Mouse (Mus musculus) hindbrain, embryonic 14.5 days (tissue): ENCODE results near the gene Smurf2. TPM values are rescaled to one million over a fixed set of nuclear protein-coding genes. Genes with fewer than 3 reads are reported as not detected.
A peak's percentile ranks its signal among the peaks of the same experiment; 100 is the strongest.

Experiments
- ATAC-seq: fragments of 200-750 bp; cut with Nextera tagmentation; 2 replicates; pipeline ENCODE4 v1.8.0; 2017; ENCODE audit warnings: moderate number of reproducible peaks, mild to moderate bottlenecking, moderate TSS enrichment, moderate library complexity; ENCODE audit not compliant: low FRiP score
- DNase-seq: peaks from one replicate; pipeline ENCODE4 v3.0.0-alpha.2; 2015; ENCODE audit warnings: low spot score
- H3K27ac ChIP-seq: fragments of 300-500 bp; sonication (generic); 2 replicates; pipeline ENCODE4 v1.5.1; 2014; ENCODE audit warnings: mild to moderate bottlenecking, moderate library complexity
- H3K27me3 ChIP-seq: fragments of 300-500 bp; sonication (generic); 2 replicates; pipeline ENCODE4 v1.6.1; 2014; ENCODE audit warnings: mild to moderate bottlenecking, low read length, mixed read lengths; ENCODE audit not compliant: control insufficient read depth, insufficient read depth
- H3K36me3 ChIP-seq: fragments of 300-500 bp; sonication (generic); replicated peaks from 2 replicates; pipeline ENCODE4 v1.6.1; 2014; ENCODE audit not compliant: control insufficient read depth, insufficient read depth
- H3K4me1 ChIP-seq: fragments of 300-500 bp; sonication (generic); replicated peaks from 2 replicates; pipeline ENCODE4 v1.6.1; 2014; ENCODE audit warnings: antibody characterized with exemption, low read length, mixed read lengths; ENCODE audit not compliant: control insufficient read depth, insufficient read depth
- H3K4me2 ChIP-seq: fragments of 300-500 bp; sonication (generic); replicated peaks from 2 replicates; pipeline ENCODE4 v1.6.1; 2014; ENCODE audit warnings: mild to moderate bottlenecking, moderate library complexity
- H3K4me3 ChIP-seq: fragments of 300-500 bp; sonication (generic); replicated peaks from 2 replicates; pipeline ENCODE4 v1.5.1; 2014; ENCODE audit warnings: mild to moderate bottlenecking, low read length
- H3K9ac ChIP-seq: fragments of 300-500 bp; sonication (generic); 2 replicates; pipeline ENCODE4 v1.6.1; 2014
- H3K9me3 ChIP-seq: fragments of 300-500 bp; sonication (generic); 2 replicates; pipeline ENCODE4 v1.6.1; 2016; ENCODE audit warnings: low read length; ENCODE audit not compliant: control insufficient read depth
- WGBS: fragments of 180-500 bp; shearing (Covaris S2); extraction: QIAGEN DNeasy Blood & Tissue Kit; methylation state at CpG from one replicate; pipeline ENCODE4 v1.1.7; 2014; 5-methylcytosine and 5-hydroxymethylcytosine counted together
- polyA plus RNA-seq: library from polyadenylated mRNA; unstranded; fragments of >200 nt; fragmentation: Nextera tagmentation; extraction: Ambion mirVana; gene quantifications from 2 replicates; pipeline ENCODE4 v1.2.1, GENCODE M21; 2014

Gene Smurf2
- polyA plus RNA-seq, 1 experiment from 2014 or later = 18.7 TPM

DNA sequence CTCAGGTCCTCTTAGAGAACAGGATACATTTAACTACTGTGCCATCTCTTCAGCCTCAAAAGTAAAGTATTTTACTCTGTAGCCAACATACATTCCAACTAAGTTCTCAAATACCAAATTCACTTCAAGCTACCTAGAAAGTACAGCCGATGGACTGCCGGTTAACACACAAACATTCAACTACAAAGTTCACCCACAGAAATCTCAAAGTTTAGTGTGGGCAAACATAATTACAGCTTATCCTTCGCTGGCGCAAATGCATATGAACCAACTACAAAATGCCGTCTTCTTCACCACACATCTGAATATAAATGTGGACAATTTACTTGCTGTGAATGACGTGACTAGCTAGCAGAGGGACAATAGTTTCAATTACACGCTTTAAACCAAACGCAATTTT lies 1.6 kb downstream of the Smurf2 start:
- ATAC-seq (no peak), DNase-seq (no peak)
- H3K4me2 ChIP-seq = peak overlapping the region; percentile 69
- no peaks in the 10 kb centered on the region for H3K36me3 ChIP-seq
- 21% methylated on average over 8 of the region's 8 CpGs for WGBS
- no peaks in the 10 kb centered on the region for H3K9me3 ChIP-seq
- peak overlapping the region; percentile 92 for H3K9ac ChIP-seq
- peaks cover 20% of the 10 kb centered on the region for H3K4me1 ChIP-seq
- peak overlapping the region; percentile 90 for H3K4me3 ChIP-seq
- H3K27me3 ChIP-seq = no peaks in the 10 kb centered on the region
- H3K27ac ChIP-seq = no peak overlapping the region

DNA sequence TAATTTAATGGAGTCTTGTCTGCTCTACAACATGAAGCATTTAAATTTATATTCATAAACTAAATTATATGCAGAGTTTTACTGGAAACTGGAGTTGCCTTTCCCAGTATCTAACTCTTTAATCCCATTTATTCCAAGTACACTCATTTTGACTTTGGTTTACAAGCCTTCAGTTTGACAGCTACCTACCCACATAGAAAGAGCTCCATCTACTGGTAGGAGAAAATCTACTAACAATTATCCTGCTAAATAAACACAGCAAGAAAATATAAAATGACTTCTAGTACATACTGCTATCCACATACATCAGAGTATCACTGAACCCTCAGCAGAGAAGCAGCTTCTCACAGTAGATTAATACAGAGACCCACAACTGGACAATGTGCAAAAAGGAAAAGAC lies 9.3 kb downstream of the Smurf2 start:
- DNase-seq (no peak), ATAC-seq (no peak)
- no peaks in the 10 kb centered on the region for H3K9me3 ChIP-seq
- H3K27me3 ChIP-seq = no peaks in the 10 kb centered on the region
- no peak overlapping the region for H3K27ac ChIP-seq
- no peak overlapping the region for H3K9ac ChIP-seq
- no peak overlapping the region for H3K4me2 ChIP-seq
- H3K4me1 ChIP-seq = no peaks in the 10 kb centered on the region
- no peak overlapping the region for H3K4me3 ChIP-seq
- H3K36me3 ChIP-seq = no peaks in the 10 kb centered on the region

DNA sequence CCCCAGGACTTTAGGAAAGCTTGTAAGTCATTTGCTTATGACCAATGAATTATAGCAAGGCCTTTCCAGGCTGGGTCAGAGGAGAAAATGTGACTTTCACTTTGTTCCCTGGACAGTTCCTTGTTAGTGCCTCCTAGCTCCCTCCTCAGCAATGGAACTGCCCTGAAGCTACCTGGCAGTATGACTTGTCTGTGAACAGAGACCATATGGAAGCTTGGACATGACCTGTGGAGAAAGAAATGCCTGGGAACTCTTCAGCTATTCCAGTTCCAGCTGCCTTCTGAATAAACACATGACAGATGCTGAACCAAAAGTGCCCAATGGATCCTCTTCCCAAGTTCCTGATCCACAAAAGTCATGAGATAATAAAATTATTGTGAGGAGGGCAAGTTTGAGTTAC lies 12.5 kb downstream of the Smurf2 start:
- Histone ChIP-seq H3K9me3 (no peaks in the 10 kb centered on the region), H3K4me1 (no peaks in the 10 kb centered on the region), H3K27me3 (no peaks in the 10 kb centered on the region), H3K36me3 (no peaks in the 10 kb centered on the region), H3K4me2 (no peak overlapping the region), H3K27ac (no peak overlapping the region), H3K4me3 (no peak overlapping the region), H3K9ac (no peak overlapping the region)
- ATAC-seq (no peak), DNase-seq (no peak)

DNA sequence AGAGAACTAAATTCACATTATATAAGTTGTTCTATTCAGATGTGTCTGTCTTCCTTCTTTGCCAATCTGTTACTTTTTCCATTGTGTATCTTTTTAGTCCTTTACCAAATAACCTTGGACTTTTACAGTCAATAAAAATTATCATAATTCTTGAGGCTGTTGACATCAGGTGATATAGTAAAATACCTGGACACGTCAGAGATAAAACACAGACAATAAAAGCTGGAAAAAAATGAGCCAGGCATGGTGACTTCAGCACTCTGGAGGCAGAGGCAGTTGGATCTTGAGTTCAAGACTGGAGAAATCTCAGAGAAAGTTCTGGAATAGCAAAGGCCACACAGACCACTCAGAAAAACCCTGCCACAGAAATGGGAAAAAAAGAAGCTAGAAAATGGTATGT lies 13.3 kb downstream of the Smurf2 start:
- ATAC-seq (no peak), DNase-seq (no peak)
- H3K36me3 ChIP-seq = no peaks in the 10 kb centered on the region
- no peaks in the 10 kb centered on the region for H3K4me1 ChIP-seq
- H3K4me2 ChIP-seq = no peak overlapping the region
- no peaks in the 10 kb centered on the region for H3K9me3 ChIP-seq
- WGBS = 85% methylated on average over 1 of the region's 1 CpGs
- H3K27ac ChIP-seq = no peak overlapping the region
- H3K9ac ChIP-seq = no peak overlapping the region
- H3K4me3 ChIP-seq = no peak overlapping the region
- no peaks in the 10 kb centered on the region for H3K27me3 ChIP-seq

DNA sequence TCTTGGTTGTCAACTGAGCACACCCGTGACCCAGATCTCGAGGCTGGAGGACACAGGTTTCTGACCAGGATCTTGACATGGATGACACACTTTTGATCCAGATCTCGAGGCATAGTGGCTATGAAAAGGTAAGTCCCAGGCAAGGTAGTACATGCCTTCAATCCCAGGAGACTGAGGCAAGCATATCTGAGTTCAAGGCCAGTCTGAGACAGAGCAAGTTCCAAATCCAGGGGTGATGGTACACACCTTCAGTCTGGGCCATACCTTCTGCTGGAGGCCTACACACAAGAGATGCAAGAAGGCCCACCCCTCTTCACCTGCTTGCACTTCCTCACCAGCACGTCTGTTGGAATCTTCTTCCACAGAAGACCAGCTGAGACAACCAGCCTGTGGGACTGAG lies 14.8 kb downstream of the Smurf2 start:
- H3K27ac ChIP-seq = no peak overlapping the region
- no peak overlapping the region for H3K9ac ChIP-seq
- ATAC-seq = no peak
- WGBS = 85% methylated on average over 4 of the region's 4 CpGs
- H3K4me3 ChIP-seq = no peak overlapping the region
- H3K4me1 ChIP-seq = no peaks in the 10 kb centered on the region
- H3K9me3 ChIP-seq = no peaks in the 10 kb centered on the region
- H3K27me3 ChIP-seq = no peaks in the 10 kb centered on the region
- H3K4me2 ChIP-seq = no peak overlapping the region
- no peaks in the 10 kb centered on the region for H3K36me3 ChIP-seq
- no peak for DNase-seq

DNA sequence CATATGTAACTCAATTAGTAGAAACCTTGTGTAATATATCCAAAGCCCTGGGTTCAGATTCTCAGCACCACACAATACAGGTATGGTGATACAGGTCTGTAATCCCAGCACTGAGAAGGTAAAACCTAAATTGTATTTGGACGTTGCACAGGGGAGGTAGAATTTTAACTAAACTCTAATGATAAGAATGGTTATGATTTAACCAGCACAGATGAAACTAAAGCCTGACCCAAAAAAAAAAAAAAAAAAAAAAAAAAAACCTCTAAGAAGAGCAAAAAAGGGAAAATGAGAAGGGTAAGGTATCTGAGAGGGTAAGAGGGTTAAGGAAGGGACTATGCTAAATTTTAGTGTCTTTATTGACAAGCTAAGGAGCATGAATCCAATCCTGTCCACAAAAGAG lies 20.7 kb downstream of the Smurf2 start:
- Histone ChIP-seq H3K9ac (no peak overlapping the region), H3K4me2 (no peak overlapping the region), H3K27me3 (no peaks in the 10 kb centered on the region), H3K4me3 (no peak overlapping the region), H3K36me3 (no peaks in the 10 kb centered on the region), H3K27ac (no peak overlapping the region), H3K4me1 (no peaks in the 10 kb centered on the region), H3K9me3 (no peaks in the 10 kb centered on the region)
- no peak for ATAC-seq
- DNase-seq = no peak
- WGBS = 92% methylated on average over 1 of the region's 1 CpGs

DNA sequence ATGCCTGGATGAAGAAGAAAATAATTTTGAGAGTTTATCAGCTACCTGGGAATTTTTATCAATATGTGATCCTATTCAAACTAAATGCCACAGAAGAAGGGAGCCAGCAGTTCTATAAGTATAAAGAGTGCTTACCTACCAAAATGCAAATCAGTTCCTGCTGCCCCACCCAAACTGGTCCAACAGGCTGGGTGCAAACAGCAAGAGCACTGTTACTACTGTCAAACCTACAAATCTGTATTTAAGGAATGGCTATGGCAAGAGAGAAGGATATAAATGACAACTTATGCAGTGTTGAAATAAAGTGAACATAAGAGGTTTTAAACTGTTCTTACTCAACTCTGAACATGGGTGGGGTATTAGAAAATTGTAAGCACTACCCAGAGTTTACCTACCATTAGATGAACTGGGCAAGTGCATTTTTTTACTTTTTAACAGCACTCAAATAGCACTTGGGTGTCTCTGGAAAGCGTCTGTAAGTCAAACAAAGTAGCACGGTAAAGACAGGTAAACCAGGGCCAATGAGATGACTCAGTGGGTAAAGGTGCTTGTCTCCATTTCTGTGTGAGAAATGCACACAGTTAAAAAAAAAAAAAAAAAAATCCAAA lies 23.9 kb downstream of the Smurf2 start:
- Histone ChIP-seq H3K36me3 (no peaks in the 10 kb centered on the region), H3K9ac (no peak overlapping the region), H3K27me3 (no peaks in the 10 kb centered on the region), H3K9me3 (no peaks in the 10 kb centered on the region), H3K4me3 (no peak overlapping the region), H3K27ac (no peak overlapping the region), H3K4me1 (no peaks in the 10 kb centered on the region), H3K4me2 (no peak overlapping the region)
- 89% methylated on average over 2 of the region's 2 CpGs for WGBS
- no peak for DNase-seq
- ATAC-seq = no peak

DNA sequence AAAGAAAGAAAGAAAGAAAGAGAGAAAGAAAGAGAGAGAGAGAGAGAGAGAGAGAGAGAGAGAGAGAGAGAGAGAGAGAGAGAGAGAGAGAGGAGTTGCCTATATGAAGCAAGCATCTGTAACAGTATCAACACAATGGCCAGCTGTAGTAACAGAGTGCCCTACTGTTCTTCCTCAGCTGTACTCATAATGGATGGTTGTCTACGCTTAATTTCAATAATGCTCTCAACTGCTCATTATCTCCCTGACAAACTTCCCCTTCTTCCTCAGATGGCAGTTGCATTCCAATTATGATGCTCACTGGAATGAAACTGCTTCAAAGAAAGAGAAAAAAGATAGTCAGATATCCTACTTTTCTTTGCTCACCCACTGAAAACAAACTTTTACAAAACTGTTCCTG lies 36.9 kb downstream of the Smurf2 start:
- Histone ChIP-seq H3K4me1 (no peaks in the 10 kb centered on the region), H3K9ac (no peak overlapping the region), H3K27ac (no peak overlapping the region), H3K27me3 (no peaks in the 10 kb centered on the region), H3K4me2 (no peak overlapping the region), H3K36me3 (no peaks in the 10 kb centered on the region), H3K4me3 (no peak overlapping the region), H3K9me3 (no peaks in the 10 kb centered on the region)
- no peak for DNase-seq
- ATAC-seq = no peak
- WGBS = 71% methylated on average over 1 of the region's 1 CpGs

DNA sequence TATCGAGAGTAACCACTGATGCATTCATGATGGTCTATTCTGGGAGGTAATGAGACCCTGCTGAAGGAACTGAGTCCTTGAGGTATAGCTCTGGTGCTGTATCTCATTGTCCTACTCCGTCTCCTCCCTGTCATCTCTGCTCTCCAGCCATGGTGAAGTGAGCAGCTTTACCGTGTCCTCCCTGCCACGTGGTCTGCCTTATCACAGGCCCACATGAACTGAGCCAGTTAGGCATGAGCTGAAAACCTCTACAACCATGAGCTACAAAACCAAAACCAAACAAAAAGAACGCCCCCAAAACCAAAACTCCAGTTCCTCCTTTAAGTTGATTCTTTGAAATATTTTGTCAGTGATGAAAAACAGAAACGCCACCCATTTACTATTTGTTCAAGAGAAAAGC lies 47.9 kb downstream of the Smurf2 start:
- DNase-seq = no peak
- H3K9ac ChIP-seq = no peak overlapping the region
- no peak overlapping the region for H3K27ac ChIP-seq
- no peaks in the 10 kb centered on the region for H3K9me3 ChIP-seq
- no peak overlapping the region for H3K4me2 ChIP-seq
- peaks cover 16% of the 10 kb centered on the region for H3K36me3 ChIP-seq
- no peak overlapping the region for H3K4me3 ChIP-seq
- ATAC-seq = no peak
- H3K27me3 ChIP-seq = no peaks in the 10 kb centered on the region
- WGBS = 95% methylated on average over 6 of the region's 6 CpGs
- H3K4me1 ChIP-seq = no peaks in the 10 kb centered on the region

DNA sequence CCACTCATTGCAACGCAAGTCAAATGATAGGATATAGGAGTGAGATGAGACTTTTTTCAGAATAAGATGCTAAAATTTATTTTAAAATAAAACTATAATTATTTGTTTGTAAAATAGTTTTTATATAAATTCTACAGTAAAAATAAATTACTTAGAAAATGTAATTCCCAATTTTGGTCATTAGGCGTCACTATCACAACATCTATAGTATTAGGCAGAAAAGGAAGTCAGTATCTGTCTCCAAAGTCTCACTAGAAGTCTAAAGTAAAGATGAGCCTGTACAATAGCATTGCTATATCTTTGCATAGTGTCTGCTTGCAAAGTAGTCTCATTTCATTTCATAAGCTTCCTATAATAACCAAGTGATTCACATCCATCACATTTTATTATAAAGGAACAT lies 69.1 kb downstream of the Smurf2 start:
- Histone ChIP-seq H3K4me1 (no peaks in the 10 kb centered on the region), H3K4me2 (no peak overlapping the region), H3K9me3 (no peaks in the 10 kb centered on the region), H3K4me3 (no peak overlapping the region), H3K9ac (no peak overlapping the region), H3K27me3 (no peaks in the 10 kb centered on the region), H3K36me3 (peaks cover 53% of the 10 kb centered on the region), H3K27ac (no peak overlapping the region)
- ATAC-seq (no peak), DNase-seq (peak; percentile 56)
- 62% methylated on average over 2 of the region's 2 CpGs for WGBS
